Mouse (Mus musculus): ENCODE data around the gene Vps13a. TPM values are rescaled to one million over a fixed set of nuclear protein-coding genes. Genes with fewer than 3 reads are reported as not detected.
A peak's percentile ranks its signal among the peaks of the same experiment; 100 is the strongest.

Vps13a gene
- polyA plus RNA-seq, 1 experiment, result 31.9 TPM

- Histone ChIP-seq H3K4me3 (ENCODE audit: insufficient read depth, low read length) (no peak overlapping the region), H3K27ac (ENCODE audit: insufficient read depth, low read length) (no peak overlapping the region), H3K4me1 (ENCODE audit: control insufficient read depth, insufficient read depth, low read length) (no peaks in the 10 kb centered on the region)
- no peak for TF ChIP-seq POLR2A (IDR thresholded peaks at IDR 0.05; ENCODE audit: low read depth, low read length)
- no peak for TF ChIP-seq CTCF (IDR thresholded peaks at IDR 0.05; ENCODE audit: borderline replicate concordance, insufficient read depth, low read length)
These were observed 95.8 kb downstream of the Vps13a start for GRCm38 (mm10) chr19:16684922-16685321.

- TF ChIP-seq POLR2A (IDR thresholded peaks at IDR 0.05; ENCODE audit: low read depth, low read length) (no peak), CTCF (IDR thresholded peaks at IDR 0.05; ENCODE audit: borderline replicate concordance, insufficient read depth, low read length) (no peak)
- Histone ChIP-seq H3K4me3 (ENCODE audit: insufficient read depth, low read length) (no peak overlapping the region), H3K4me1 (ENCODE audit: control insufficient read depth, insufficient read depth, low read length) (no peaks in the 10 kb centered on the region), H3K27ac (ENCODE audit: insufficient read depth, low read length) (no peak overlapping the region)
These were observed 96.5 kb downstream of the Vps13a start for GRCm38 (mm10) chr19:16684210-16684609.

- H3K4me1 ChIP-seq (ENCODE audit: control insufficient read depth, insufficient read depth, low read length), result no peaks in the 10 kb centered on the region
- H3K4me3 ChIP-seq (ENCODE audit: insufficient read depth, low read length), result no peak overlapping the region
- TF ChIP-seq POLR2A (IDR thresholded peaks at IDR 0.05; ENCODE audit: low read depth, low read length), result no peak
- TF ChIP-seq CTCF (IDR thresholded peaks at IDR 0.05; ENCODE audit: borderline replicate concordance, insufficient read depth, low read length), result no peak
- H3K27ac ChIP-seq (ENCODE audit: insufficient read depth, low read length), result no peak overlapping the region
These were observed 154.9 kb downstream of the Vps13a start for GRCm38 (mm10) chr19:16625610-16626395.

GRCm38 (mm10) chr19:16624994-16625393, 155.7 kb downstream of the Vps13a start:
- Histone ChIP-seq H3K27ac (ENCODE audit: insufficient read depth, low read length) (no peak overlapping the region), H3K4me1 (ENCODE audit: control insufficient read depth, insufficient read depth, low read length) (no peaks in the 10 kb centered on the region), H3K4me3 (ENCODE audit: insufficient read depth, low read length) (no peak overlapping the region)
- no peak for TF ChIP-seq CTCF (IDR thresholded peaks at IDR 0.05; ENCODE audit: borderline replicate concordance, insufficient read depth, low read length)
- TF ChIP-seq POLR2A (IDR thresholded peaks at IDR 0.05; ENCODE audit: low read depth, low read length), result no peak

- Histone ChIP-seq H3K27ac (ENCODE audit: insufficient read depth, low read length) (no peak overlapping the region), H3K4me3 (ENCODE audit: insufficient read depth, low read length) (no peak overlapping the region), H3K4me1 (ENCODE audit: control insufficient read depth, insufficient read depth, low read length) (no peaks in the 10 kb centered on the region)
- TF ChIP-seq POLR2A (IDR thresholded peaks at IDR 0.05; ENCODE audit: low read depth, low read length) (no peak), CTCF (IDR thresholded peaks at IDR 0.05; ENCODE audit: borderline replicate concordance, insufficient read depth, low read length) (no peak)
These were observed 157.6 kb downstream of the Vps13a start for GRCm38 (mm10) chr19:16623154-16623553.

- TF ChIP-seq CTCF (IDR thresholded peaks at IDR 0.05; ENCODE audit: borderline replicate concordance, insufficient read depth, low read length) (no peak), POLR2A (IDR thresholded peaks at IDR 0.05; ENCODE audit: low read depth, low read length) (no peak)
- Histone ChIP-seq H3K4me3 (ENCODE audit: insufficient read depth, low read length) (no peak overlapping the region), H3K4me1 (ENCODE audit: control insufficient read depth, insufficient read depth, low read length) (no peaks in the 10 kb centered on the region), H3K27ac (ENCODE audit: insufficient read depth, low read length) (no peak overlapping the region)
These were observed 173.1 kb downstream of the Vps13a start for GRCm38 (mm10) chr19:16607634-16608033.

GRCm38 (mm10) chr19:16602026-16602425, 178.7 kb downstream of the Vps13a start:
- no peak overlapping the region for H3K4me3 ChIP-seq (ENCODE audit: insufficient read depth, low read length)
- H3K4me1 ChIP-seq (ENCODE audit: control insufficient read depth, insufficient read depth, low read length), result no peaks in the 10 kb centered on the region
- H3K27ac ChIP-seq (ENCODE audit: insufficient read depth, low read length), result no peak overlapping the region
- TF ChIP-seq POLR2A (IDR thresholded peaks at IDR 0.05; ENCODE audit: low read depth, low read length) (no peak), CTCF (IDR thresholded peaks at IDR 0.05; ENCODE audit: borderline replicate concordance, insufficient read depth, low read length) (no peak)

GRCm38 (mm10) chr19:16599298-16599970, 181.3 kb downstream of the Vps13a start:
- Histone ChIP-seq H3K4me3 (ENCODE audit: insufficient read depth, low read length) (no peak overlapping the region), H3K27ac (ENCODE audit: insufficient read depth, low read length) (no peak overlapping the region), H3K4me1 (ENCODE audit: control insufficient read depth, insufficient read depth, low read length) (no peaks in the 10 kb centered on the region)
- TF ChIP-seq CTCF (IDR thresholded peaks at IDR 0.05; ENCODE audit: borderline replicate concordance, insufficient read depth, low read length), result peak; percentile 43; the same call in 1 of the 2 replicates
- no peak for TF ChIP-seq POLR2A (IDR thresholded peaks at IDR 0.05; ENCODE audit: low read depth, low read length)

- no peaks in the 10 kb centered on the region for H3K4me1 ChIP-seq (ENCODE audit: control insufficient read depth, insufficient read depth, low read length)
- no peak for TF ChIP-seq POLR2A (IDR thresholded peaks at IDR 0.05; ENCODE audit: low read depth, low read length)
- no peak for TF ChIP-seq CTCF (IDR thresholded peaks at IDR 0.05; ENCODE audit: borderline replicate concordance, insufficient read depth, low read length)
- H3K27ac ChIP-seq (ENCODE audit: insufficient read depth, low read length), result no peak overlapping the region
- no peak overlapping the region for H3K4me3 ChIP-seq (ENCODE audit: insufficient read depth, low read length)
These were observed 182.0 kb downstream of the Vps13a start for GRCm38 (mm10) chr19:16598653-16599297.

Measured in embryonic fibroblast, embryonic 13.5 days (primary cell).